Mouse (Mus musculus) ES-Bruce4 (cell line): ENCODE measurements around the gene Smap1.

Experiments used
- CTCF ChIP-seq: IDR thresholded peaks from one replicate; pipeline ENCODE4 v1.8.1; 2011; ENCODE audit warnings: low read depth, low read length
- EP300 ChIP-seq: IDR thresholded peaks from 2 replicates; pipeline ENCODE4 v1.6.1; 2011; ENCODE audit warnings: low read depth, low read length; ENCODE audit not compliant: insufficient read depth
- POLR2A ChIP-seq: IDR thresholded peaks from one replicate; pipeline ENCODE4 v1.8.1; 2011; ENCODE audit warnings: low read length; ENCODE audit not compliant: insufficient read depth

GRCm38 (mm10) chr1:23923779-23924708, 1.9 kb upstream of the Smap1 start:
- TF ChIP-seq CTCF = no peak
- TF ChIP-seq EP300 = no peak
- TF ChIP-seq POLR2A = no peak
